16 mouse cellular contexts compared by ENCODE assay signal in genomic region chr1:176681971-176682370, GRCm38 (mm10).
A peak's percentile ranks its signal among the peaks of the same experiment; 100 is the strongest.
DNase-seq lines count a peak whose midpoint lies in the region; ATAC-seq and TF ChIP-seq lines count a peak whose summit lies in the region.
"Had no signal": no experiment of that assay in that cellular context is flagged by ENCODE, and none has a peak within 500 bp of the region (broad histone marks: within the 10 kb centered on the region; RNA-seq: fewer than 3 reads in every experiment).

No protein-coding gene starts in this region.

- no peak overlapping the region for H3K27ac ChIP-seq in hindbrain, embryonic 15.5 days (replicated peaks)
- H3K27ac ChIP-seq in hindbrain, embryonic 11.5 days (ENCODE audit: low read depth, low read length) = no peak overlapping the region
- no peak overlapping the region for H3K27ac ChIP-seq in kidney, adult 2 months (ENCODE audit: insufficient read depth, low read depth, low read length)
- H3K27ac ChIP-seq: midbrain, embryonic 12.5 days; neural tube, embryonic 12.5 days; stomach, embryonic 15.5 days had no signal

- no peak overlapping the region for H3K4me2 ChIP-seq in hindbrain, embryonic 15.5 days
- no peak overlapping the region for H3K4me2 ChIP-seq in hindbrain, embryonic 11.5 days (replicated peaks; ENCODE audit: low read depth, low read length)
- H3K4me2 ChIP-seq: midbrain, embryonic 12.5 days; neural tube, embryonic 12.5 days; stomach, embryonic 15.5 days had no signal

- no peak for TF ChIP-seq POLR2A in kidney, adult 2 months (IDR thresholded peaks at IDR 0.05; ENCODE audit: low read depth, low read length)

- 64% methylated on average over 8 of the region's 8 CpGs for whole genome bisulfite sequencing in hindbrain, embryonic 15.5 days
- WGBS in hindbrain, embryonic 11.5 days = 81% methylated on average over 8 of the region's 8 CpGs
- 79% methylated on average over 8 of the region's 8 CpGs for WGBS in kidney, adult 2 months

- no peak for DNase-seq in hindbrain, embryonic 11.5 days (ENCODE audit: low spot score)
- peak; percentile 54 for DNase-seq in R1 (ENCODE audit: low read depth, low spot score)
- DNase-seq in cerebellum, adult 9-11 months = peak; percentile 81
- DNase-seq in heart, postnatal 10 days = peak; percentile 53 to 59
- DNase-seq in adrenal gland, postnatal 10 days = no peak
- DNase-seq in kidney, adult 2 months = no peak
- DNase-seq in retina, postnatal 1 day = no peak
- DNase-seq: adrenal gland, adult 2 months; kidney, adult 11 months; lung, adult 2 months; right cerebral cortex, postnatal 14 days; thymus, postnatal 36 days had no signal

- no peaks in the 10 kb centered on the region for H3K4me1 ChIP-seq in hindbrain, embryonic 15.5 days (replicated peaks)
- no peaks in the 10 kb centered on the region for H3K4me1 ChIP-seq in hindbrain, embryonic 11.5 days (replicated peaks; ENCODE audit: control insufficient read depth, insufficient read depth, low read length)
- H3K4me1 ChIP-seq in kidney, adult 2 months (ENCODE audit: control insufficient read depth, insufficient read depth, low read length) = no peaks in the 10 kb centered on the region
- H3K4me1 ChIP-seq: midbrain, embryonic 12.5 days; neural tube, embryonic 12.5 days; stomach, embryonic 15.5 days had no signal

- H3K9ac ChIP-seq in hindbrain, embryonic 15.5 days = no peak overlapping the region
- no peak overlapping the region for H3K9ac ChIP-seq in hindbrain, embryonic 11.5 days (ENCODE audit: low read depth, low read length)
- H3K9ac ChIP-seq: midbrain, embryonic 12.5 days; neural tube, embryonic 12.5 days; stomach, embryonic 15.5 days had no signal

- no peak overlapping the region for H3K4me3 ChIP-seq in hindbrain, embryonic 15.5 days
- H3K4me3 ChIP-seq in hindbrain, embryonic 11.5 days (ENCODE audit: low read depth, low read length) = no peak overlapping the region
- no peak overlapping the region for H3K4me3 ChIP-seq in kidney, adult 2 months (ENCODE audit: insufficient read depth, low read depth, low read length)
- H3K4me3 ChIP-seq: midbrain, embryonic 12.5 days; neural tube, embryonic 12.5 days; stomach, embryonic 15.5 days had no signal

- intact Hi-C loops in heart, postnatal 10 days (cut with DNase I) = no loop called here

- TF ChIP-seq CTCF in kidney, adult 2 months (conservative IDR thresholded peaks at IDR 0.05; ENCODE audit: insufficient read depth, insufficient read length, low read depth, low read length) = no peak

- peak; percentile 72 for ATAC-seq in hindbrain, embryonic 15.5 days (ENCODE audit: low FRiP score, low read depth)
- no peak for ATAC-seq in hindbrain, embryonic 11.5 days (ENCODE audit: low FRiP score)

- H3K27me3 ChIP-seq in hindbrain, embryonic 15.5 days = no peaks in the 10 kb centered on the region
- no peaks in the 10 kb centered on the region for H3K27me3 ChIP-seq in hindbrain, embryonic 11.5 days (ENCODE audit: control insufficient read depth, insufficient read depth, low read length)
- H3K27me3 ChIP-seq in kidney, adult 2 months (replicated peaks; ENCODE audit: control insufficient read depth, insufficient read depth, low read length) = no peaks in the 10 kb centered on the region
- H3K27me3 ChIP-seq: midbrain, embryonic 12.5 days; neural tube, embryonic 12.5 days; stomach, embryonic 15.5 days had no signal

- no peaks in the 10 kb centered on the region for H3K9me3 ChIP-seq in hindbrain, embryonic 15.5 days
- H3K9me3 ChIP-seq in hindbrain, embryonic 11.5 days (ENCODE audit: control insufficient read depth, low read length) = no peaks in the 10 kb centered on the region
- H3K9me3 ChIP-seq: midbrain, embryonic 12.5 days; stomach, embryonic 15.5 days had no signal

- H3K36me3 ChIP-seq in hindbrain, embryonic 15.5 days = no peaks in the 10 kb centered on the region
- no peaks in the 10 kb centered on the region for H3K36me3 ChIP-seq in hindbrain, embryonic 11.5 days (ENCODE audit: control insufficient read depth, insufficient read depth, low read length)
- no peaks in the 10 kb centered on the region for H3K36me3 ChIP-seq in kidney, adult 2 months (ENCODE audit: control insufficient read depth, insufficient read depth, low read length)
- H3K36me3 ChIP-seq: midbrain, embryonic 12.5 days; neural tube, embryonic 12.5 days; stomach, embryonic 15.5 days had no signal

Comparison
In these comparisons a context has a peak if more than half of its experiments do, and no peak if none do; other contexts are left out.
1. DNase-seq: peak in R1 (single experiment), cerebellum, adult 9-11 months (single experiment) and heart, postnatal 10 days (2 of 2); none in hindbrain, embryonic 11.5 days (single experiment), adrenal gland, postnatal 10 days (single experiment), kidney, adult 2 months (single experiment) and retina, postnatal 1 day (single experiment).